Mouse (Mus musculus) erythroblast, embryonic 14.5 days (primary cell): Measurements from ENCODE around the gene A530016L24Rik.

Source experiments
- GATA1 ChIP-seq: IDR thresholded peaks from 2 replicates; pipeline ENCODE4 v1.6.1; 2012; ENCODE audit warnings: low read length, inconsistent platforms, mixed read lengths
- TAL1 ChIP-seq: IDR thresholded peaks from 3 replicates; pipeline ENCODE4 v1.6.1; 2012; ENCODE audit warnings: low read length, inconsistent platforms, mixed read lengths

GRCm38 (mm10) chr12:112449828-112450180 is 39.4 kb upstream of the A530016L24Rik start:
- no peak for TF ChIP-seq GATA1
- TF ChIP-seq TAL1 = no peak
